Mouse (Mus musculus) bone marrow macrophage, adult 2 months (primary cell): ENCODE data around the gene Nod2.

Experiments
- CTCF ChIP-seq: IDR thresholded peaks from 2 replicates; pipeline ENCODE4 v1.5.1; 2012; ENCODE audit warnings: low read depth, mild to moderate bottlenecking, low read length, moderate library complexity
- POLR2A ChIP-seq: IDR thresholded peaks from 2 replicates; pipeline ENCODE4 v1.6.1; 2012; ENCODE audit warnings: mild to moderate bottlenecking, low read depth, low read length, borderline replicate concordance

DNA sequence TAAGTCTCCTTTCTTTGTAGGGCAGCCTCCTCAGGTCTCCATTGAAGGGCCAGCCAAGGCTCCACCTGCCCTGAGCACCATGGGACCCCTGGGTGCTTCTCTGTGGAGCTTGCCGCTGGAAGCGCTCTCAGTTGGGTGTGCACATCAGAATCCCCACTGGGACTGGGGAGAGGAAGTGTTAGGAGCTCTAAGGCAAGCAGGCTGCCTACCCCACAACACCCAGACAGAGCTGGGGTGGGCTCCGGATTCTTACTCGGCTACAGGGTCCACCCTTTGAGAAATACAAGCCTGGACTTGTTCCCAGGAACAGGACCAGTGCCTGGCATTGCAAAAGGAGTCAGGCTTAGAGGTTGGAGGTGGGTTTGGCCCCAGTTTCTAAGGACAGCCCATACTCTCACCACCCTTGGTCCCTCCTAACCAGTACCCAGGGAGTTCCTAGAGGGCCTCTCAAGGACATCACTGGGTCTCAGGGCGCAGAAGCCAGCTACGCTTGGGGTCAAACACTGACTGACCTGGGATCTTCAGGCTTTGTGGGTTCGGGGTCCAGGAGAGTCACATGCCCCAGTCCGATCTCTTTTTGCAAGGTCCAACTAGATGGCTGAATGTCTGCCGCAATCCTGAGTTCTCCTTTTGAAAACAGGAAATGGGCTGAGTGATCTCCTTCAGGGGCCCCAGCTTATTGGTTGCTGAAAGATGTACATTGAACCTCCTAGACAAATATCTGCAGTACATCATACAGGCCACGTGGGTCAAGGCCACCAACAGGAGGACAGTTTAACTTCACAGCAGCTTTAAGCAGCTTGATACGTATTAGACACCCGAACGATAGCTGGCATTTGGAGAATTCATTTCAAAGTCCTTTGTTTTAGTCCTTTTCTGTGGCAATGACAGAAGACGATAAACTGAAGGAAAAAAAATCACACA, 11.4 kb upstream of the Nod2 start, which contains the start of gene Snx20:
- TF ChIP-seq CTCF (no peak), POLR2A (no peak)
